Mouse (Mus musculus) CH12.LX (cell line): Measurements from ENCODE around the gene Slc22a14. TPM values are rescaled to one million over a fixed set of nuclear protein-coding genes. Genes with fewer than 3 reads are reported as not detected.
A peak's percentile ranks its signal among the peaks of the same experiment; 100 is the strongest.

Source experiments
- DNase-seq: peaks from one replicate; pipeline ENCODE4 v3.0.0-alpha.2; 2013; ENCODE audit errors: extremely low read depth
- H3K27ac ChIP-seq: 2 replicates; pipeline ENCODE4 v1.5.1; 2012; ENCODE audit warnings: low read depth, mild to moderate bottlenecking, control low read depth, moderate library complexity; ENCODE audit not compliant: insufficient read depth
- H3K27me3 ChIP-seq: replicated peaks from 2 replicates; pipeline ENCODE3; 2012; ENCODE audit warnings: inconsistent platforms
- H3K36me3 ChIP-seq, 2 experiments: replicated peaks in 1 of 2; 2 replicates each; pipeline versions ENCODE3 to v1.6.1; 2012; ENCODE audit warnings: inconsistent platforms in 1 of 2, low read length in 1 of 2, mild to moderate bottlenecking in 1 of 2, mixed read lengths in 1 of 2, moderate library complexity in 1 of 2; ENCODE audit not compliant: control insufficient read depth in 1 of 2, insufficient read depth in 1 of 2
- H3K4me1 ChIP-seq, 2 experiments: 2 replicates each; pipeline ENCODE4 v1.6.1; 2012; ENCODE audit warnings: inconsistent platforms in 1 of 2, moderate library complexity in 1 of 2; ENCODE audit not compliant: insufficient read depth in 2 of 2, control insufficient read depth in 1 of 2
- H3K4me2 ChIP-seq: 2 replicates; pipeline ENCODE4 v1.6.1; 2012; ENCODE audit warnings: low read depth, mild to moderate bottlenecking, control low read depth; ENCODE audit not compliant: poor library complexity, insufficient read depth, severe bottlenecking
- H3K4me3 ChIP-seq, 3 experiments: fragments of 150-350 bp in 1 of 3; sonication (generic) in 1 of 3; replicated peaks in 1 of 3; 2 replicates each; pipeline versions ENCODE3 to v1.5.1; 2011 to 2012; ENCODE audit warnings: low read depth in 2 of 3, low read length in 2 of 3, mild to moderate bottlenecking in 2 of 3, moderate library complexity in 2 of 3, control low read depth in 1 of 3, improper control_type of control experiment in 1 of 3, inconsistent platforms in 1 of 3, mixed read lengths in 1 of 3; ENCODE audit not compliant: poor library complexity in 1 of 3
- H3K79me2 ChIP-seq: replicated peaks from 2 replicates; pipeline ENCODE4 v1.6.1; 2012; ENCODE audit warnings: mild to moderate bottlenecking, moderate library complexity; ENCODE audit not compliant: control insufficient read depth, poor library complexity, insufficient read depth, severe bottlenecking; ENCODE audit errors: extremely low read depth
- H3K9ac ChIP-seq: 2 replicates; pipeline ENCODE4 v1.6.1; 2012; ENCODE audit warnings: low read depth, mild to moderate bottlenecking, control low read depth, moderate library complexity; ENCODE audit not compliant: insufficient read depth
- H3K9me3 ChIP-seq: replicated peaks from 2 replicates; pipeline ENCODE3; 2012; ENCODE audit warnings: low read length, inconsistent platforms, mixed read lengths
- BHLHE40 ChIP-seq: IDR thresholded peaks from 2 replicates; pipeline ENCODE4 v1.6.1; 2011; ENCODE audit warnings: mild to moderate bottlenecking, low read depth, low read length, improper control_type of control experiment
- CHD2 ChIP-seq: IDR thresholded peaks from 2 replicates; pipeline ENCODE4 v1.6.1; 2011; ENCODE audit warnings: low read length, improper control_type of control experiment
- CTCF ChIP-seq, 2 experiments: IDR thresholded peaks in 1 of 2; conservative IDR thresholded peaks in 1 of 2; 2 replicates each; pipeline ENCODE4 v1.5.1; 2011 to 2012; ENCODE audit warnings: low read depth in 2 of 2, low read length in 2 of 2, improper control_type of control experiment in 1 of 2, inconsistent platforms in 1 of 2, mild to moderate bottlenecking in 1 of 2, moderate library complexity in 1 of 2
- ELF1 ChIP-seq: IDR thresholded peaks from 2 replicates; pipeline ENCODE4 v1.6.1; 2014; ENCODE audit warnings: low read depth, mild to moderate bottlenecking, inconsistent platforms, low read length, improper control_type of control experiment
- EP300 ChIP-seq: IDR thresholded peaks from 2 replicates; pipeline ENCODE4 v1.6.1; 2011; ENCODE audit warnings: low read length, improper control_type of control experiment
- HCFC1 ChIP-seq: IDR thresholded peaks from 2 replicates; pipeline ENCODE4 v1.6.1; 2012; ENCODE audit warnings: low read depth, mild to moderate bottlenecking, inconsistent platforms, low read length, improper control_type of control experiment
- IRF4 ChIP-seq: IDR thresholded peaks from 2 replicates; pipeline ENCODE4 v1.6.1; 2014; ENCODE audit warnings: low read depth, mild to moderate bottlenecking, inconsistent platforms, low read length, improper control_type of control experiment
- JUN ChIP-seq: IDR thresholded peaks from 2 replicates; pipeline ENCODE4 v1.6.1; 2011; ENCODE audit warnings: low read depth, mild to moderate bottlenecking, low read length, improper control_type of control experiment, moderate library complexity; ENCODE audit not compliant: insufficient read depth
- JUND ChIP-seq: conservative IDR thresholded peaks from 2 replicates; pipeline ENCODE4 v1.6.1; 2011; ENCODE audit warnings: low read depth, low read length, improper control_type of control experiment
- KAT2A ChIP-seq: IDR thresholded peaks from 2 replicates; pipeline ENCODE4 v1.6.1; 2012; ENCODE audit warnings: low read length, improper control_type of control experiment, inconsistent platforms; ENCODE audit not compliant: insufficient replicate concordance
- MAX ChIP-seq: IDR thresholded peaks from 2 replicates; pipeline ENCODE4 v1.6.1; 2011; ENCODE audit warnings: low read length, improper control_type of control experiment
- MXI1 ChIP-seq: IDR thresholded peaks from 2 replicates; pipeline ENCODE4 v1.6.1; 2011; ENCODE audit warnings: mild to moderate bottlenecking, low read depth, low read length, improper control_type of control experiment
- NRF1 ChIP-seq: IDR thresholded peaks from 2 replicates; pipeline ENCODE4 v1.6.1; 2014; ENCODE audit warnings: low read depth, mild to moderate bottlenecking, inconsistent platforms, low read length, improper control_type of control experiment, moderate library complexity
- PAX5 ChIP-seq: IDR thresholded peaks from 2 replicates; pipeline ENCODE4 v1.6.1; 2012; ENCODE audit warnings: low read length, inconsistent platforms, mixed read lengths
- POLR2A ChIP-seq: IDR thresholded peaks from 2 replicates; pipeline ENCODE4 v1.6.1; 2011; ENCODE audit warnings: low read depth, mild to moderate bottlenecking, improper control_type of control experiment, low read length
- RAD21 ChIP-seq: IDR thresholded peaks from 2 replicates; pipeline ENCODE4 v1.6.1; 2011; ENCODE audit warnings: low read depth, mild to moderate bottlenecking, low read length, improper control_type of control experiment, moderate library complexity
- RCOR1 ChIP-seq: conservative IDR thresholded peaks from 2 replicates; pipeline ENCODE4 v1.6.1; 2012; ENCODE audit warnings: low read depth, mild to moderate bottlenecking, inconsistent platforms, low read length, improper control_type of control experiment
- SIN3A ChIP-seq: IDR thresholded peaks from 2 replicates; pipeline ENCODE4 v1.6.1; 2012; ENCODE audit warnings: low read length, improper control_type of control experiment, inconsistent platforms
- TBP ChIP-seq: conservative IDR thresholded peaks from 2 replicates; pipeline ENCODE4 v1.6.1; 2011; ENCODE audit warnings: low read depth, low read length, improper control_type of control experiment
- UBTF ChIP-seq: IDR thresholded peaks from 2 replicates; pipeline ENCODE4 v1.6.1; 2012; ENCODE audit warnings: low read depth, mild to moderate bottlenecking, inconsistent platforms, low read length, improper control_type of control experiment, moderate library complexity
- USF1 ChIP-seq: IDR thresholded peaks from 2 replicates; pipeline ENCODE4 v1.6.1; 2014; ENCODE audit warnings: low read depth, mild to moderate bottlenecking, inconsistent platforms, low read length, improper control_type of control experiment
- ZKSCAN1 ChIP-seq: IDR thresholded peaks from 2 replicates; pipeline ENCODE4 v1.6.1; 2012; ENCODE audit warnings: low read depth, inconsistent platforms, low read length, improper control_type of control experiment, borderline replicate concordance
- ZMIZ1 ChIP-seq: IDR thresholded peaks from 2 replicates; pipeline ENCODE4 v1.6.1; 2012; ENCODE audit warnings: low read depth, mild to moderate bottlenecking, inconsistent platforms, low read length, improper control_type of control experiment
- ZNF384 ChIP-seq: IDR thresholded peaks from 2 replicates; pipeline ENCODE4 v1.6.1; 2012; ENCODE audit warnings: low read depth, low read length, improper control_type of control experiment, inconsistent platforms
- dilution Hi-C: fragments of 300-500 bp; cut with MboI; formaldehyde crosslinking; loops from 2 replicates; pipeline ENCODE4 v1.14.3; 2020; ENCODE audit warnings: low sequenced_read_pairs; ENCODE audit not compliant: extremely low pct_unique_long_range_greater_than_20kb, extremely low pct_ligation_motif_present
- in situ Hi-C: fragments of 300-500 bp; cut with MboI; formaldehyde crosslinking; loops from 3 replicates; pipeline ENCODE4 v1.14.3; 2019; ENCODE audit warnings: low sequenced_read_pairs, low pct_ligation_motif_present, low pct_unique_long_range_greater_than_20kb, mixed read lengths
- polyA plus RNA-seq: library from polyadenylated mRNA; unstranded; fragments of >175 nt; gene quantifications from 2 replicates; pipeline ENCODE4 v1.2.1, GENCODE M21; 2012; ENCODE audit warnings: low read depth; ENCODE audit not compliant: insufficient read length
- total RNA-seq, 2 experiments: library from RNA; depleted of rRNA; stranded (reverse); fragments of 300-350 nt in 1 of 2; fragments of >200 nt in 1 of 2; gene quantifications; 2 replicates each; pipeline ENCODE4 v1.2.3; 2012 to 2014

Slc22a14 gene
- total and polyA plus RNA-seq, 3 experiments, result not detected

DNA sequence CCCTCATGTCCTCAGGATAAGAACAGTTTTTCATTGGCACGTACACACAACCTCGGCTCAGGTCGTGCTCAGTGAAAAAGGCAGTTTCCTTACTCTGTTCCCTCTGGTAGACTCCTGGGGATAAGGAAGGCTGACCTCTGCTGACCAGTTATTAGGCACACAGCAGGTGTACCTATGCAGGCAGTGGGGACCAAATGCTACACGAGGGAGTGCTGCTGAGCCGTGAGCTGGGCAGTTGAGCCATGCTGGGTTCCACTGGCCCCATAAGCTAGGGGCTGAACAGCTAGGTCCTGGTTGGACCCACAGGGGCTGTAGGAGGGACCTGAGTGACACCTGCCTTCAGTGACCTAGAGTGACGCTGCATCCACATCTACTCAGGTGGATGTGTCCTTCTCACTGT, 219.7 kb downstream of the Slc22a14 start:
- Histone ChIP-seq H3K79me2 (no peaks in the 10 kb centered on the region), H3K4me2 (peak overlapping the region; percentile 57)
- TF ChIP-seq PAX5, result no peak
- peak in 1 of 2 experiments; percentile 25; a peak in 1 of 4 replicates for TF ChIP-seq CTCF (conservative IDR thresholded peaks at IDR 0.05 in 1 of 2, IDR thresholded peaks at IDR 0.05 in 1 of 2; ENCODE audit: low read depth in 2 of 2, low read length in 2 of 2)
- TF ChIP-seq, all 38 proteins: peak for 1
- Histone ChIP-seq H3K27ac (no peak overlapping the region; the same call in 1 of the 2 replicates), H3K9ac (peak overlapping the region; percentile 19; the same call in 1 of the 2 replicates), H3K36me3 (peaks cover 3 to 24% of the 10 kb centered on the region in 2 experiments), H3K27me3 (peaks cover 6% of the 10 kb centered on the region), H3K4me3 (peak overlapping the region in 1 of 3 experiments; percentile 17), H3K9me3 (no peaks in the 10 kb centered on the region), H3K4me1 (peaks cover 14 to 22% of the 10 kb centered on the region in 2 experiments)
- dilution Hi-C loops (no loop called here), in situ Hi-C loops (no loop called here)
- peak; percentile 2 for DNase-seq

DNA sequence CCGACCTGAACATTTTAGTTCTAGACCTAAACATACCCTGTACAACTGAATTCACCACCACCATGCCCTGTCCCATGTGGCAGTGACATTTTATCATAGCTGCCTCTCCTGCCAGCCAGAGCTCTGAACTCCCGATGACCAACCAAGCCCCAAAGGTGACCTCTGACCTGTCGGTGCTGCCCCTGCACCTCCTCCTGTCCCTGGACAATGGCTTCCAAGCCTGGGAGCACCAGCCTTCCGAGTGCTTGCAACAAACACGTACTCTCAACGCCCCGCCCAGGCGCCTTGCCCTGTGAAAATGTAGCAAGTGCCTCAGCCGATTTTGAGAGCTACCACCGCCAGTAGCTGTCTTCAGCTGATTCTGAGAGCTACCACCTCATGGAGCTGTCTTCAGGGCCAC, 220.2 kb downstream of the Slc22a14 start:
- peaks cover under 1% of the 10 kb centered on the region for H3K27me3 ChIP-seq
- peaks cover 3 to 24% of the 10 kb centered on the region in 2 experiments for H3K36me3 ChIP-seq
- dilution Hi-C loops, result no loop called here
- H3K4me2 ChIP-seq, result no peak overlapping the region
- TF ChIP-seq HCFC1, result no peak
- no peak for TF ChIP-seq JUND
- no peak for TF ChIP-seq RCOR1
- no peak for TF ChIP-seq PAX5
- TF ChIP-seq MXI1, result no peak
- no peak for TF ChIP-seq ELF1
- TF ChIP-seq, all 38 proteins: peak for 0
- Histone ChIP-seq H3K9ac (no peak overlapping the region), H3K27ac (no peak overlapping the region), H3K79me2 (no peaks in the 10 kb centered on the region), H3K9me3 (no peaks in the 10 kb centered on the region), H3K4me1 (peaks cover 14 to 22% of the 10 kb centered on the region in 2 experiments), H3K4me3 (no peak overlapping the region)
- in situ Hi-C loops, result no loop called here
- DNase-seq, result no peak

DNA sequence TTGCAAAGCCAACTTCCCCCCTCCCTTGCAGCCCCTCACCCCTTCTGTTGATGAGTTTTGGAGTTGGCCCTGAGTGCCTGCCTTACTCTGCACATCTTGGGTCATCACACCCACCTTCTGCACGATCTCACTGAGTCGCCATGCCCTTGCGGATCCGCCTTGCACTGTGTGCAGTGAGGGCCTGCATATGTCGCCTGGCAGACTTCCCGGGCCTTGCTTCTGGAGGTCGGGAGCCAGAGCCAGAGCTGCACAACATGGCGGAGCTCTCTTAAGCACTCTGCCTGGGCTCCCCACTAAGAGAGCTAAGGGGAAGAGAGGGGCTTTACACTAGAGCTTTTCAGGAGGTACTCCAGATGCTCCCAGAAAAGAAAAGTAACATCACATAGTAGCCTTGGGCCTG, 220.7 kb downstream of the Slc22a14 start:
- no peak for TF ChIP-seq POLR2A
- no peak for TF ChIP-seq KAT2A
- no peak for TF ChIP-seq MAX
- TF ChIP-seq EP300, result no peak
- TF ChIP-seq RAD21, result no peak
- no peak for TF ChIP-seq JUN
- TF ChIP-seq SIN3A, result no peak
- TF ChIP-seq RCOR1, result no peak
- no peak for TF ChIP-seq ZMIZ1
- TF ChIP-seq IRF4, result no peak
- no peak for TF ChIP-seq ZKSCAN1
- no peak for TF ChIP-seq USF1
- no peak for TF ChIP-seq CTCF (conservative IDR thresholded peaks at IDR 0.05 in 1 of 2, IDR thresholded peaks at IDR 0.05 in 1 of 2; ENCODE audit: low read depth in 2 of 2, low read length in 2 of 2)
- no peak for TF ChIP-seq CHD2
- TF ChIP-seq TBP, result no peak
- TF ChIP-seq UBTF, result no peak
- no peak for TF ChIP-seq BHLHE40
- TF ChIP-seq ZNF384, result no peak
- TF ChIP-seq JUND, result no peak
- TF ChIP-seq NRF1, result no peak
- H3K27me3 ChIP-seq, result no peaks in the 10 kb centered on the region
- H3K4me3 ChIP-seq, result no peak overlapping the region
- H3K27ac ChIP-seq, result no peak overlapping the region
- H3K9ac ChIP-seq, result no peak overlapping the region
- no peak overlapping the region for H3K4me2 ChIP-seq
- in situ Hi-C loops, result no loop called here
- no peak for DNase-seq
- dilution Hi-C loops, result no loop called here
- no peaks in the 10 kb centered on the region for H3K79me2 ChIP-seq
- peaks cover 14 to 22% of the 10 kb centered on the region in 2 experiments for H3K4me1 ChIP-seq
- no peaks in the 10 kb centered on the region for H3K9me3 ChIP-seq
- peaks cover 3 to 24% of the 10 kb centered on the region in 2 experiments for H3K36me3 ChIP-seq
